Mouse (Mus musculus) liver, embryonic 14.5 days (tissue): ENCODE data around the gene Slc36a2. TPM values are rescaled to one million over a fixed set of nuclear protein-coding genes. Genes with fewer than 3 reads are reported as not detected.
A peak's percentile ranks its signal among the peaks of the same experiment; 100 is the strongest.

Experiments
- ATAC-seq: fragments of 200-750 bp; cut with Nextera tagmentation; 2 replicates; pipeline ENCODE4 v1.8.0; 2017; ENCODE audit warnings: moderate number of reproducible peaks, mild to moderate bottlenecking, moderate library complexity; ENCODE audit not compliant: insufficient read depth
- DNase-seq, 3 experiments: peaks; one replicate each; pipeline ENCODE4 v3.0.0-alpha.2; 2012 to 2013; ENCODE audit warnings: low read depth in 3 of 3, low spot score in 3 of 3
- H3K27ac ChIP-seq: fragments of 300-500 bp; sonication (generic); 2 replicates; pipeline ENCODE4 v1.5.1; 2014; ENCODE audit warnings: moderate library complexity, mild to moderate bottlenecking, control low read depth, inconsistent platforms
- H3K27me3 ChIP-seq: fragments of 300-500 bp; sonication (generic); 2 replicates; pipeline ENCODE4 v1.6.1; 2014; ENCODE audit warnings: mild to moderate bottlenecking, low read length, moderate library complexity; ENCODE audit not compliant: control insufficient read depth, insufficient read depth
- H3K36me3 ChIP-seq: fragments of 300-500 bp; sonication (generic); replicated peaks from 2 replicates; pipeline ENCODE4 v1.6.1; 2014; ENCODE audit warnings: low read depth; ENCODE audit not compliant: control insufficient read depth, insufficient read depth
- H3K4me1 ChIP-seq, 2 experiments: fragments of 200-500 bp in 1 of 2; fragments of 300-500 bp in 1 of 2; sonication (generic) in 1 of 2; replicated peaks; 2 replicates each; pipeline ENCODE4 v1.6.1; 2012 to 2014; ENCODE audit warnings: antibody characterized with exemption in 1 of 2, inconsistent platforms in 1 of 2, low read length in 1 of 2; ENCODE audit not compliant: control insufficient read depth in 2 of 2, insufficient read depth in 2 of 2
- H3K4me2 ChIP-seq: fragments of 300-500 bp; sonication (generic); 2 replicates; pipeline ENCODE4 v1.6.1; 2014; ENCODE audit warnings: low read depth, mild to moderate bottlenecking, control low read depth, moderate library complexity
- H3K4me3 ChIP-seq, 2 experiments: fragments of 200-500 bp in 1 of 2; fragments of 300-500 bp in 1 of 2; sonication (generic) in 1 of 2; 2 replicates each; pipeline ENCODE4 v1.5.1; 2012 to 2014; ENCODE audit warnings: low read depth in 2 of 2, low read length in 2 of 2, mild to moderate bottlenecking in 2 of 2, control low read depth in 1 of 2, inconsistent platforms in 1 of 2, moderate library complexity in 1 of 2; ENCODE audit not compliant: insufficient read depth in 1 of 2
- H3K9ac ChIP-seq: fragments of 300-500 bp; sonication (generic); replicated peaks from 2 replicates; pipeline ENCODE4 v1.6.1; 2014; ENCODE audit warnings: mild to moderate bottlenecking, control low read depth, moderate library complexity
- H3K9me3 ChIP-seq: fragments of 300-500 bp; sonication (generic); 2 replicates; pipeline ENCODE4 v1.6.1; 2016; ENCODE audit warnings: low read length, mixed read lengths; ENCODE audit not compliant: control insufficient read depth
- CTCF ChIP-seq: IDR thresholded peaks from 2 replicates; pipeline ENCODE4 v1.5.1; 2016; ENCODE audit warnings: antibody characterized with exemption, low read depth, control low read depth
- EP300 ChIP-seq: IDR thresholded peaks from 2 replicates; pipeline ENCODE4 v1.6.1; 2016; ENCODE audit warnings: antibody characterized with exemption, low read depth
- WGBS: fragments of 180-500 bp; shearing (Covaris S2); extraction: QIAGEN DNeasy Blood & Tissue Kit; methylation state at CpG from one replicate; pipeline ENCODE4 v1.1.7; 2014; ENCODE audit not compliant: insufficient replicate concordance; 5-methylcytosine and 5-hydroxymethylcytosine counted together
- polyA plus RNA-seq, 2 experiments: library from polyadenylated mRNA; depleted of rRNA in 1 of 2; stranded (reverse) in 1 of 2; unstranded in 1 of 2; fragments of >200 nt; fragmentation: Nextera tagmentation in 1 of 2; extraction: Ambion mirVana in 1 of 2; gene quantifications; 2 replicates each; pipeline versions ENCODE4 v1.2.1 to v1.2.3; 2012 to 2014

Slc36a2 gene
- polyA plus RNA-seq (2012; rRNA removed) (14.1 and 15.9 TPM in 2 replicates), polyA plus RNA-seq (2014; fragmentation: Nextera tagmentation; extraction: Ambion mirVana) (13.8 and 16.6 TPM in 2 replicates)

DNA sequence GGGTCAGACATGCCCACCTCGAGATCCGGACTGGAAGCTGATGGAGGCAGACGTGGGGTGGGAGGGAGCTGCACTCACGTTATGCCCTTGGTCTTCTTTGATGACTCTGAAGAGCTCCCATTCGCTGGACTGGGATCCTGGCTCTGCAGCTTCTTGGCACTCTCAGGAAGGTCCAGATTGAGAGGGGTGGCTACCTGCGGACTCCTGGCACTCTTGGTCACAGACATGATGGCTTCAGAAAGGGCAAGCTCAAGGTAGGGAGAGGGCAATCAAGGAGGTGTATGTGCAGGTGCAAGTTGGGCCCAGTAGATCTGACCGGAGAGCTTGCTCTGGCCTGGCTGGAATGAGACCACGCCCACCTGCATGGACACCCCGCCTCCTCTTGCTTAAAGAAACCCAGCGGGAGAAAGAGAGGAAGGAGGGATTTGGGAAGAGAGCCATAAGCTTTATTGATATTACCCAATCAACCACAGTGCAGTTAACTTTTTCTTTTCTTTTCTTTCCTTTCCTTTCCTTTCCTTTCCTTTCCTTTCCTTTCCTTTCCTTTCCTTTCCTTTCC, at the start of gene Slc36a2:
Gene Slc36a2 (minus strand): TSS at position 345 of the 559 bp plus-strand sequence.
- H3K4me3 ChIP-seq: peak within 1 kb of the TSS; percentile 19 to 48
- ATAC-seq (no peak), DNase-seq (no peak)
- H3K9me3 ChIP-seq: no peaks in the 10 kb centered on the region
- 0 out of 4 replicates have a peak, but pooled peaks cover 0 to 4% of the 10 kb centered on the region in 2 experiments for H3K4me1 ChIP-seq
- H3K4me2 ChIP-seq: peak within 1 kb of the TSS; percentile 43
- no peak within 1 kb of the TSS for H3K27ac ChIP-seq
- H3K36me3 ChIP-seq: no peaks in the 10 kb centered on the region
- H3K9ac ChIP-seq: no peak within 1 kb of the TSS
- 28% methylated on average over 10 of the region's 10 CpGs for WGBS
- TF ChIP-seq CTCF (no peak), EP300 (no peak)
- no peaks in the 10 kb centered on the region for H3K27me3 ChIP-seq

DNA sequence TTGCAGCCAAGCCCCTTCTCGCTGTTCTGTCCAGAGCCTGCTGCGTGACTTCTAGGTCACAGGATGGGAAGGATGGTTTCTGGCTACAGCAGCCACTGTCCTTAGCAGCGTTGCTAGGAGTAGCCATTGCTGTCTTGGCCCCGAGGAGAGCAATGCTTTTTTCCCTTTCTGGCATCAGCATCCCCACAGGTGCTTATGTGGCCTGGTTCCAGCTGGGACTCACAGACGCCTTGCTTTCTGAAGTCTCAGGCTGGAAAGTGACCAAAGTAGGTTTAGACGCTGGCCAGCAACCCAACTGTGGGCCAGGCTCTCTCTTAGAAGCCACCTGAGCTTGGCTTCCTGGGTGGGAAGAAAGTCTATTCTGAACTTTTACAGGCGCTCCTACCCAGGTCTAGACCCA, 49.4 kb upstream of the Slc36a2 start:
- TF ChIP-seq EP300 (no peak), CTCF (no peak)
- no peaks in the 10 kb centered on the region; the same call in 1 of the 2 replicates for H3K36me3 ChIP-seq
- DNase-seq (no peak), ATAC-seq (no peak)
- no peak overlapping the region for H3K27ac ChIP-seq
- no peaks in the 10 kb centered on the region for H3K27me3 ChIP-seq
- no peak overlapping the region for H3K4me2 ChIP-seq
- H3K9me3 ChIP-seq: no peaks in the 10 kb centered on the region
- H3K9ac ChIP-seq: no peak overlapping the region
- no peak overlapping the region for H3K4me3 ChIP-seq
- WGBS: 65% methylated on average over 7 of the region's 7 CpGs
- H3K4me1 ChIP-seq: no peaks in the 10 kb centered on the region

DNA sequence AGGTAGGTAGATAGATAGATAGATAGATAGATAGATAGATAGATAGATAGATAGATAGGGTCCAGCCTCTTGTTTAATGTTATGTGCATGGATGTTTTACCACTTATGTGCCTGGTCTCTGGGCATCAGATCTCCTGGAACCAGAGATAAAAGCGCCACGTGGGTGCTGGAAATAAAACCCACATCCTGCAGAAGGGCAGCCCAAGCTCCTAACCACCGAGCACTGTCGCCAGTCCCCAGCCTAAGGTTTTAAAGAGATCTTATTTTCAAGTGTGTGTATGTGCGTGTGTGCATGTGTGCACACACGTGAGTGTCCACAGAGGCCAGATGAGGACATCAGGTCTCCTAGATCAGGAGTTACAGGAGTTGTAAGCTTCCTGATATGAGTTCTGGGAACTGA, 46.2 kb upstream of the Slc36a2 start:
- ATAC-seq (no peak), DNase-seq (no peak)
- no peaks in the 10 kb centered on the region for H3K9me3 ChIP-seq
- no peaks in the 10 kb centered on the region for H3K4me1 ChIP-seq
- no peak overlapping the region for H3K4me2 ChIP-seq
- H3K36me3 ChIP-seq: no peaks in the 10 kb centered on the region; the same call in 1 of the 2 replicates
- 37% methylated on average over 6 of the region's 6 CpGs for WGBS
- H3K4me3 ChIP-seq: no peak overlapping the region
- H3K9ac ChIP-seq: no peak overlapping the region
- no peaks in the 10 kb centered on the region for H3K27me3 ChIP-seq
- TF ChIP-seq CTCF (no peak), EP300 (no peak)
- no peak overlapping the region for H3K27ac ChIP-seq

DNA sequence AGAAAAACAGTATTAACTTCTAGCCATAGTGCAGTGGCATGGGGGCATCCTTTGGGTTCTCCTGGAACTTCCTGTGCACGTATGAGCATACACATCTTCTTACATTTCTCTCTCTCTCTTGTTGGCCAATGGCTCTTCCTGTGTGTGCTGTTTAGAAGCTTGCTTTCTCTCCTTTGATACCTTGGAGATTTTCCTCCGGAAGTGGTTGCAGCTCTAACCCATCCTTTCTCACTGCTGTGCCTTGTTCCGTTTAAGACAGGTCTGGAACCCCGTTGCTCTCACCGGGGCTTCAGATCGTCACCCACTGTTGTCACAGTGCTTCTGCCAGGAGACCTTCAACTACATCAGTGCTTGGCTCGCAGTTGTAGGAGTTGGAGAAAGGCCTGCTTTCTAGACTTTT, 36.4 kb upstream of the Slc36a2 start:
- no peak for TF ChIP-seq CTCF
- TF ChIP-seq EP300: no peak
- DNase-seq: no peak
- ATAC-seq: no peak
- Histone ChIP-seq H3K4me3 (no peak overlapping the region), H3K27ac (no peak overlapping the region), H3K4me1 (no peaks in the 10 kb centered on the region; a peak in 1 of 4 replicates), H3K27me3 (no peaks in the 10 kb centered on the region), H3K4me2 (no peak overlapping the region), H3K9ac (no peak overlapping the region), H3K9me3 (no peaks in the 10 kb centered on the region), H3K36me3 (no peaks in the 10 kb centered on the region; the same call in 1 of the 2 replicates)
- WGBS: 73% methylated on average over 7 of the region's 7 CpGs

DNA sequence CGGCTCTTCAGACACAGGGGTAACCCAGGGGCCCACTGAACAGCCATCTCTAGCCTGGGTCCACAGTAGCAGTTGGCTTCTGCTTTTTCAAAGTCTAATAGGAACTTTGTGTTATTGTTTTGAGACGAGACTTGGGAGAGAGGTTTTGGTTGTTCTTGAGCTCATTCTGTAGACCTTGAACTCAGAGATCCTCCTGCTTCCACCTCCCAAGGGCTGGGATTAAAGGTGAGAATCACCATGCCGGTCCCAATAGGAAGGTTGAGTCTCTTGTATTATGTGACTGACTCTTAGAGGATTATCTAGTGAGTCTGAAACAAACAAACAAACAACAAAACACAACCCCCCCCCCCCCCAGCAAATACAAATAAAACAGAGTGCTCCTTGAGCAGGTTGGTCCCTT, 33.6 kb upstream of the Slc36a2 start:
- no peaks in the 10 kb centered on the region for H3K27me3 ChIP-seq
- H3K36me3 ChIP-seq: no peaks in the 10 kb centered on the region
- H3K9me3 ChIP-seq: no peaks in the 10 kb centered on the region
- H3K4me1 ChIP-seq: peaks cover 0 to 9% of the 10 kb centered on the region in 2 experiments; a peak in 2 of 4 replicates
- H3K4me2 ChIP-seq: no peak overlapping the region
- H3K4me3 ChIP-seq: no peak overlapping the region
- H3K27ac ChIP-seq: no peak overlapping the region
- TF ChIP-seq EP300 (no peak), CTCF (no peak)
- DNase-seq (no peak), ATAC-seq (no peak)
- WGBS: 59% methylated on average over 3 of the region's 3 CpGs
- no peak overlapping the region for H3K9ac ChIP-seq
